Mouse (Mus musculus): Measurements from ENCODE around the gene Slc12a9.

The Slc12a9 gene

DNA sequence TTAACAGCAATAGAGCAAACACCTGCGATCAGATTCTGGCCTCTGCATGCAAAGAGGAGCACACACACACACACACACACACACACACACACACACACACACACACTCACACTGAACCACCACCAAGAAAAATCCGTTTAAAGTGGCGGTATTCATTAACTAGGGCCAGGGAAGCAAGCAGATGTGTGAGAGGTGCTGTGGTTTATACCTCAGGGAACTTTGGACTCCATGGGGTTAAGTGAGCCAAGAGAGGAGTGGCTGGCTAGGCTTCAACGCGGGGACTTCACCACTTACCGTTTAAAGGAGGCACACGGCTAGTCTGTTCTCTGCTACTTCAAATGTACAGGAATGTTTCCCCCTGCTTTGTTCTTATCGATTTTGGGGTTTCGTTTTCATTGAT lies 12.4 kb upstream of the Slc12a9 start:
- DNase-seq, result peak; percentile 93

DNA sequence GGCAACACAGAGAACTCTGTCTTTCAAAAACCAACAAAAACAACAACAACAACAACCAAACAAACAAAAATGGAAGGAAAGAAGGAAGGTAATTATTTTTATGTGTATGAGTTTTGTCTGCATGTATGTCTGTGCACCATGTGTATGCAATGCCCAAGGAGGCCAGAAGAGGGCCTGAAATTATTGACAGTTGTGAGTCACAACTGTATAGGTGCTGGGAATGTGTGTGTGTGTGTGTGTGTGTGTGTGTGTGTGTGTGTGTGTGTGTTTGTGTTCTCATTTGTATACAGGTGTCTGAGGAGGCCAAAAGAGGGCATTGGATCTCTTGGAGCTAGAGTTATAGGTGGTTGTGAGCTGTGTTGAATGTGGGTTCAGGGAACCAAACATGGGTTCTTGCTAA lies 10.5 kb upstream of the Slc12a9 start:
- peak; percentile 73 for DNase-seq

DNA sequence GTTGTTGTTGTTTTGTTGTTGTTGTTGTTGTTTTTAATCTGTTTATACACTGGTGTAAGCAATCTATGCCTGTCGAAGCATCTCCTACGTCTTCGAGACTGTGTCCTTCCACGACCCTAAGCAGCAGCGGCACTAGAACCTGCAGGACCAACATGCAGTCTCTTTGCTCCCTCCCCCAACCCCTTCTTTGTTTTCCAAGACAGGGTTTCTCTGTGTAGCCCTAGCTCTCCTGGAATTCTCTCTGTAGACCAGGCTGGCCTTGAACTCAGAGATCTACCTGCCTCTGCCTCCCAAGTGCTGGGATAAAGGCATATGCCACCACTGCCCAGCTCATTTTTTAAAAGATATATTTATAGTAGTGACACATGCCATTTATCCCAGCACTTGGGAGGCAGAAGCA lies 10.0 kb upstream of the Slc12a9 start:
- peak; percentile 70 for DNase-seq

DNA sequence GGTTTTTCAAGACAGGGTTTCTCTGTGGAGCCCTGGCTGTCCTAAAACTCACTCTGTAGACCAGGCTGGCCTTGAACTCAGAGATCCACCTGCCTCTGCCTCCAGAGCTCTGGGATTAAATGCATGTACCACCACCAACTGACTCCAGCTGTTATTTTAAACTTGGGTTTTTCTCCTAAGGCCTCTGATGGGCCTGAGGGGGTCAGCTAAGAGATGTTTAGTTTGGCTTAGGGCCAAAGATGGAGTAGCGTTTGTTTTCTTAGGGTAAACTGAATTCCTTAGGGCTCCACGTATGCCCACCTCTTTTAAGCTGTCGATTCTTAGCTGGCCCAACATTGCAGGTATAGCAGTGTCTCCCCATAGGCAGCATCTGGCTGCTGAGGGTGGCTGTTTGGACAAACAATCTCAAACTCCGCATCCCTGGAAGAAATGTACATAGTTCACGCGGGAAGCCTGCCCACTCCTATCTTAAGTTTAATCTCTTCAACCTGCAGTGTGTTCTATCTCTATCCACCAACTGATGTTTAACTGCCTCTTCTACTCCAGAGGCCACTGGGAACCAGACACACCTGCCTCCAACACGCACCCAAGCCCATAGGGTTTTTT lies 9.1 kb upstream of the Slc12a9 start:
- DNase-seq, result peak; percentile 57

DNA sequence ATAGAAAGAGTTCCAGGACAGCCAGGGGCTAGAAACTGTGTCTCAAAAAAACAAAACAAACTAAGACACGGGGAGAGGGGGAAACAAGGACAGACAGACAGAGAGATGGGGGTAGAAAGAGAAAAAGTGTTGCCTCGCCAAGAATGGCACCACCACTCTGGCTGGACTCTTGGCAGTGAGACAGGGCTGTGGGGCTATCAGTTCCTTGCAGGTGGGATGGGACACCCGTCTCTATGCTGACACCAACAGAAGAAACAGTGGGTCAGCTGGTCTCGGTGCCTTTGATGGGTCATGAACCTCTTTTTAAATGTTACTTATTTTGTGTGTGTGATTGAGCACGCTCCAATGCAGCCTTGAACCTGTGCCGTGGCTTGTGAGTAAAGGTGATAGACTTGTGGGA lies 6.8 kb upstream of the Slc12a9 start:
- peak; percentile 89 for DNase-seq

DNA sequence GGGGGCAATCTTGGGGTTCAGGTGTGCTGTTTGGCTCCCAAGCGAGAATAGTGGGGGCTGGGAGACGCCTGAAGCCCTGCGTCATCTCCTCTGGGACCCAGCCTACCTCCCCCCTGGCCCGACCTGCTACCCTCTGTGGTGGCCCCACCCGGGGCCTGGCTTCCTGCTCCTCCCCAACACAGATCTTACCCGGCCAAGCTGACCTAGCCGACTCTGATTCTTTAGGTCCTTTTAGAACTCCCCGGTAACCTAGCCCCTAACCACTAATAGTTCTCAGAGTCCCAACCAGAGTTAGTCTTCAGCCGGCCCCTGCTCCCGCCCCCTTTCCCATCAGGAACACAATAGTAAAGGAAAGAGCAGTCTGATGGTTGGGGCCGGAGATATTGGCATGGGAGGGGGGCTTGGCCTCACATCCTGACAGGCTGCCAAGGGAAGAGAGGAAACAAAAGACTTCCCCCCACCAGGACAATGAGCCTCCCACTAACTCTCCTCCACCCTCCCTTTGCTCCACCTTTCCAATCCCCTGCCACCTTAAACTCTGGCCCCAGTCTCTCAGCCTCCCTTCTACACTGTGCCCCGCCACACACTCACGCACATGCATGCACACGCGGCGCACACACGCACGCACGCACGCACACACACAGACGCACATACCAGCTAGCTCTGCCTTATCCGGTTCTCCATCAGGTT lies 6.0 kb upstream of the Slc12a9 start:
- DNase-seq, result peak; percentile 99

DNA sequence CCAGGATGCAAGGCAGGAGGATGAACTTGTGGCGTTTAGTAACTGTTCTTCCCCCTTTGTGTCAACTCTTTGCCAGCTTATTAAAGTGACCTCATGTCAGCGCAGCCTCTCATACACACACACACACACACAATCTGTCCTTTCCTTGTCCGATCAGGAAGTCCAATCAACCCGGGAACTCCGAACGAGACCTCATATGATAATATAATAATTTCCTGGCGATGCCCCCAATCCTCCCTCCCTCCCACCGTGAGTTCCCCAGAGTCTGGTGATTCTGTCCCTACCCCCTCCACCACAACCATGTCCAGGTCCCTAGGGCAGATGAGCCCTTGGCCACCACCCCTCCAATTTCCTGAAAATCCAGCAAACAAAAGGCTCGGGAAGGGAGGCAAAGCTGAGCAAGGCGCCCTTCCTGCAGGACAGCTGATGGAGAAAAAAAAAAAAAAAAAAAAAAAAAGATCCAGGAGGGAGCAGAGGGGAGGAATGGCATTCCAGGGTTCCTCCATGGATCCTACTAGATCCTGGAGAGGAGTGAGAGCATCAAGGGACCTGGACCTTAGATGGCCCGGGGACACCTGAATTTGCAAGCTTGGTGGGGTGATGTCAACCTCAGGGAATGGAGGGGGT lies 5.4 kb upstream of the Slc12a9 start:
- DNase-seq, result peak; percentile 99

DNA sequence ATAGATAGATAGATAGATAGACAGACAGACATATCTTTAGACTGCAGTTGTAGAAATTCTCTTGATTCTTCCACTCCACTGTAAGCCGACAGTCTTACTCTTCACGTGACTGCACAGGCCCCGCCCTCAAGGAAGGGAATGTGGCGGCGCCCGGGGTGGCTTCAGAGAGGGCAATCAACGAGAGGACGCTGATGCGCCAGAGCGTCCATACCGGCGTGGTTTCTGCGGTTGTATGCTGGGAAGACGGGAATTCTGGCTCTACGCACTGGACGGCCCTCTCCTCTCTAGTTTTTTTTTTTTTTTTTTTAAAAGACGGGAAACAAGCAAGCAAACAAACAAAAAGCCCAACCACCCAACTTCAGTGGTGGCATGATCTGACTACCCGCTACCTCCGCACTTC lies 4.9 kb upstream of the Slc12a9 start:
- DNase-seq, result peak; percentile 99

DNA sequence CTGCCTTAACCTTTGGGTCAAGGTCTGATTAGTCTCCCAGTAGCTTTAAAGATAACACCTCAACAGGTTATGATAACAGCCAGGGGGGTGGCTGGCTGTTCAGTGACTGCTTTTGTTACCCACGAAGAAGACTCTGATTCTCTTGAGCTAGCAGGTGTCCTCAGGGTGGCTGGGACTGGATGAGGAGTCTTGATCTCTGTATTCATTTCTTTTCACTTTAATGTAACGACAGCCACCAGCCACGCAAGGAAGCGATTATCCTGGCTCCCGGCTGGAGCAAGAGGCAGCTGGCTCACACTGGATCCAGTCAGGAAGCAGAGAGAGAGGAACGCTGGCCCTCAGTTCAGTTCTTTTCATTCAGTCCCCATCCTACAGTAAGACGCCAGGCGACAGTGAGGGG lies 3.8 kb upstream of the Slc12a9 start:
- DNase-seq, result peak; percentile 87

DNA sequence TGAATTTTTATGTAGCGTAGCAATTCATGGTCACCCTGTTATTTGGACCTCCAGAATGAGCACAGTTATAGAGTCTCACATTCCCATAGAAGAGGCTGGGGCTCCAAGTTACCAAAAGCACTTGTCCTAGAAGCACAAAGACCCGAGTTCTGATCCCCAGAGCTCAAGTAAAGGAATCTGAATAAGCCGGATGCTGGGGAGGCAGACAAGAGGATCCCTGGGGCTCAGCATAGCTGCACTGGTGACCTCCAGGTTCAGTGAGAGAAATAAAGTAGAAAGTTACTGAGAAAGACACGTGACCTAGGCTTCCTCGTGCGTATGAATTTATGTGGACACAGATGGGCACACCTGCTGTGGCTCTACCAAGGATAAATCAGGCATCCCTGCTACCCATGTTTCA lies 1.7 kb upstream of the Slc12a9 start:
- peak; percentile 84 for DNase-seq

DNA sequence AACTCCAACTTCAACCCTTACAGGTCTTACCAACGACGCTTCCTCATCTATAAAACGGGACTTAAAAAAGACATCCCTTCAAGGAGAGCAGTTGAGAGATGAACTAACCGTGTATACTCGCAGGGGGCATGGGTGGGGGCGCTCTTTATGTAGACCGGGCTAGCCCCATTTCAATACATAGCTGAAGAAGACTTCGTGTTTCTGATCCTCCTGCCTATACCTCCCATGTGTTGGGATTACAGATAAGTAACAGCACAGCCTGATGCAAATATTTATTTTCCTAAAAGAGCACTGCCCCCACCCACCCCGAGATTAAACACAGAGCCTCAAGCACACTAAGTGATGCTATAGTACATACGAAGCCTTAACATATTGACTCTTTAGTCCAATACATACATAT lies 920 bp upstream of the Slc12a9 start:
- peak; percentile 83 for DNase-seq

DNA sequence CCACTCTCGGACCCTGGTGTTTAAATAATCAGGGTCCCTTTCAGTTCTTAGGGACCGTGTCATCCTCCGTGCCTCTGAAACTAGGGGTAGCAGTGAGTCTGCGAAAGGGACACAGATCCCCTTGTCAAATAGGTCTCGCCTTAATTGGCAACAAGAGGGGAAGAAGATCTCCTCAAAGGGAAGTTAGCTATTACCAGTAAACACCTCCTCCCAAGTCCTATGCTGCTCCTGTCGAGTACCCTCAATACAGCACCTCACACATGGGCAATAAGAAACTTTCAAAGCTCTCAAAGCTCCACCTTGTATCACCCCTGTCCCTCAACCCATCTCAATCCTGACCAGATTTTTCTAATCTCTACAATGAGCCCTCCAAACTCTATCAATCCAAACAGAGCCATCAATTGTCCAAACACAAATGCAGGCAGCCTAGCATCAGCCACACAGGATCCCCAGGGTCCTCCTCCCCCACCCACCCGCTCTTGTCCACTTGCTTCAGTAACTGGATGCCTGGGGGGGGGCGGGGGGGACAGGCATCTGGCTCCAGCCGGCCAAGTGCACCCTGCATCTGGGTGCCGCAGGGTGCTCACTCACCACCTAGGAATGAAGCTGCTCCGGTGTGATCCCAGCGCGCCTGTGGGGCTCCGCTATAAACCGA lies 413 bp downstream of the Slc12a9 start:
- no peak for DNase-seq

DNA sequence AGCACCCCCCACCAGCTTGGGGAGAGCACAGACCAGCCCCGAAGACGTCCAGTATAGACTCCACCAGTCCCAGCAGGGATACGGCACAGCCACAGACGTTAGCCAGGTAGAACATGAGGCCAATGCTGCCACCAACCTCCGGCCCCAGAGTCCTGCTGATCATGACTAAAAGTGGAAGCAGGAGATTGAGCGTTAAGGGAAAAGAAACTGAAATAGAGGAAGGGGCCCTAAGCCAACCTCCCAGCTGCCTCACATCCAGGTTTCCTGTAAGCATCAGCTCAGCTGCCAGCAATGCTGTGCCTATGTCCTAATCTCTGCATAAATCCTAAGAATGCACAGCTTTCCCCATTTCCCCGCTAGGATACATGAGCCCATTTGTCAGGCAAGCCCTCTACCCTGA lies 2.5 kb downstream of the Slc12a9 start:
- DNase-seq, result peak; percentile 90

DNA sequence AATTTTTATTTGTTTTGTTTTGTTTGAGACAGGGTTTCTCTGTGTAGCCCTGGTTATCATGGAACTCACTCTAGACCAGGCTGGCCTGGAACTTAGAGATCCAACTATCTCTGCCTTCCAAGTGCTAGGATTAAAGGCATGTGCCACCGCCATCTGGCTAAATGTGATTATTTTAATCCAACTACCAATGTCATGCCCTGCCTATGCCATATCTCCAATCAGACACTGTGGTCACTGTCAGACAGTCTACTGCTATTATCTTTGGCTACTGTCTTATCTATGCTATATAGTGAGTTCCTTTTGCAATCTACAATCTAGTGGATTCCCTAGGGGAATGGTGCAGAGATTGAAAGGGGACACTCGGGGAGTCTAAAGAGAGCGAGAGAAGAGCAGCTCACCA lies 12.4 kb downstream of the Slc12a9 start:
- DNase-seq, result no peak

DNA sequence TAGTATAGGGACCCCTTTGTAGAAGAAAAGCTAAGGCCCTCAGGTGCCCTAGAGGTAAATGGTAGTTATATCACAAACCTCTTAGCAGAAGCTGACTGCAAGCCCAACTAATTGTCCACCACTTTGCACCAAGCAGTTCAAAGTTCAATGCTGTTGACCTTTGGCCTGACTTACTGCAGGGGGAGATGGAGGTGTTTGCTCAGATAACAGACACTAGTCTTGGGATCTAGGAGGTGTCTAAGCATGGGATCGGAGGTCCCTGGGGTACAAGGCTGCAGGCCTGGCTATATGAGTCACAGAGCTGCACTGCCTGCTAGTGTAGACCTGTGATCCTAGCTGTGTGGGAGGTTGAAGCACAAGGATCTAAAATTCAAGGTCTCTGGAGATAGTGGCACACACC lies 14.8 kb downstream of the Slc12a9 start:
- no peak for DNase-seq

DNA sequence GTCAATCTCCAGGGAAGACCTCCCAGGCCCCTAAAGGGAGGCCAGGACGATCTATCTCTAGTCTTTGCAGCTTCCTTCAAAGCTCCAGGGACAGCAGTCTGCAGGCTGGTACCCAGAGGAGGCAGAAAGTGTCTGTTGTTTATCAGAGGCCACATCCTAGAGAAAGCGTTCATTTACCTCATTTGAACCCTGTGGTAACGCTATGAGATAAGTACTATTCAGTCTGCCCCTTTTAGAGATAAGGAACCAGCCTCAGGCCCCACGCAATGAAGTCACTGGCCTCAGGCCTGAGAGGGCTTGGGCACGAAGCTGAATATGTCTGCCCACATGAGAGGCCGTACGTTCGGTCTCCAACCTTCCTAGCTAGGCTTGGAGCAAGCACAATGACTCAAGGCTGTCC lies 16.0 kb downstream of the Slc12a9 start:
- no peak for DNase-seq

DNA sequence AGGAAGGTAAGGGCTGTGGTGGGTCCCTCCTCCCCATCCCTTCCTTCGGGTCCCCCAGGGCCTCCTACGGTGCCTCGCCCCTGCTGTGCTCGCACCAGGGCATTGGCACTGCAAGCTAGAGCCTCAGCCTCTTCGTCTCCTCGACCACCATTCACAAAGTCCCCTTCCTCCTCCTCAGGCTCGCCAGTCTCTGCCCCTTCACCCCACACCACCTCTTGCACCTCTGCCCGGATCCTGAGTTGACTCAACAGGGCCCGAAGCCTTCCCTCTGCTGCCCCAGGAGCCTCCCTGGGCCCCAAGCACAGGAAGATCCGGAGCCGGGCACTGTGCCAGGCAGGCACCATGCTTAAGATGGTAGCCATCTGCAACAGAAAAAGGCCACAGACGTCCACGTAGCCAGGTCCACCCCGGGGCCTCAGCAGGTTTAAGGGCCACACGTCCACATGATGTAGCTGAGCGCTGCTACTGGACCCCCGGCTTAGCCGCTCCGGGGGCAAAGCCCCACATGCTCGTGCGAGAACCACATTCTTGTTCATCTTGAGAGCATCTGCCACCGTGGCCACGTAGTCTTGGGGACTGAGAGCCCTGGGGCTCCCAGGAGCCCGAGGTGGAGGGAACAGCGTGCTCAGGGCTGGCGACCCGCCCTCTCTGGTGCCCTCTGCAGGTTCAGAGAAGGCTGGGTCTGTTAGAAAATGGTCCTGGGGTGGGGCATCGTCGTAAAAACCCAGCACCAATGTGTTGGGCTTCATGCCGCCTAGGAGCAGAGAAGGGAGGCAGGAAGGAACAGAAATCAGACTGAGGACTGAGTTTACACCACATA lies 18.1 kb downstream of the Slc12a9 start:
- peak; percentile 94 for DNase-seq

DNA sequence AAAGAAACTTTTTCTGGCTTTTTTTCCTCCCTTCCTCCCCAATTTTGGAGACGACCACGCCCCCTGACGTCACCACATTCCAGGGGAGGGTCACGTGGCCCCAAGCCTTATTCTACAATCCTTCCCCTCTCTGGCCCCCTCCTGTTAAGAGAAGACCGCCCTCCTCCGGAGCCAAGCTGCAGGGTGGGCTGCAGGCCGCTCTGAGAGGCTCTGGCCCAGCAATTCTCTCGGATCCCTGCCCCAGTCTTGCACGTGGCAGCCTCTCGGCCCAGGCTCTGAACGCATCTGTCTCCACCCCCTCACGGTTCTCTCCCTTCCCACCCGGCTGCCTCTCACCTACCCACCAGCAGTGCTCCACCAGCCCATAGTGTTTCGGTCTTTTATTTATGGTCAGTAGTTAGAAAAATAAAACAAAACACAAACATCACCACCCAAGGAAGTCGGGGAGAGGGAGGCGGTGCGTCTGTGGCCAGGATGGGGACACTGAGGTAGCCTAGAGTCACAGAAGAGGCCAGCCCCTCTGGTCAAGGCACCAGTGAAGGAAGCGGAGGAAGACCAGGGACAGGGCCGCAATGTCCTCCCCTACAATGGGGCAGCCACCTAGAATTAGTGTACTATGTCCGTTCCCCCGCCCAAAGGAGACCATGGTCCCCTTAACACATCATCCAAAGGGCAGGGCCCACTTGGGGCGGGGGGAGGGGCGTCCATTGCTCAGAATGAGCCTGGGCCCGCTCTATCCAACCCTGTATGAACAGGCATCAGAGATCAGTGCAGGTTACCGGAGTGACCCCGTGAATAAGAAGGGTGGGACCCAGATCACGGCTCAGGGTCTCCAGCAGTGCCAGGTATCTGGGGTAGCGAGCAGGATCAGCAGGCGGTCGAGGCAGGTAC lies 19.0 kb downstream of the Slc12a9 start, which contains the start of gene Trip6:
Gene Trip6 (minus strand): TSS at position 212 of the 891 bp plus-strand sequence.
- peak; percentile 99 for DNase-seq

DNA sequence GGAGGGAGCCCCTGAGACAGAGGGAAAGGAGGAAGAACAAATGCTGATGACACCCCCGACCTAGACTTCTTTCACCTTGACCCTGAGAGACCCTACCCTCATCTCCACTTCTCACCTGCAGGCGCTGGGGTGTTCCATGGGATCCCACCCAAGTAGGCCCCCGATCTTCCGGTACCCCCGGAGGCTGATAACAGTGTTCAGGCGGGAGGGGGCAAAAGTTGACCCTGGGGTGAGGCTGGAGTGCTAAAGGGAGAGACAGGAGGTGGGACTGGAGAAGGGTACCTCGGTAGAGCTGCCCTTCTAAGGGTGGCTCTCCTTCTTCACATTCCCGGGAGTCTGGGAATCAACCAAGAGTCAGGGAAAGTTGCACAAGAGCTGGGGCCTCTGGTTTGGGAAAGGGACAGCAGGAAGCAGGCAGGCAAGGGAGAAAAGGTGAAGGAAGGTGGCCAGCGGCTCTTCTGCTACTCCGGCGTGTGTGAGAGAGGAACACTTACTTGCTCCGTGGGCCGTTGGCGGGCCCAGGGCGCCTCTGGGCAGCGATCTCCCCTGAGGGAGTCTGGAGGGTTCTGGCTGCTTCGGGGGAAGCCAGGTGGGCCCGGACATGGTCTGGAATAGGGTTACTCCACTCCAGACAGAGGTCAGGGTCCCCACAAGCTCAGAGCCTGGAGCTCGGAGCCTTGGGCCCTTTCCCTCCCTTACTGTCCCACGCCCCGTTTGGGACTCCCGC lies 19.8 kb downstream of the Slc12a9 start:
- peak; percentile 96 for DNase-seq

DNA sequence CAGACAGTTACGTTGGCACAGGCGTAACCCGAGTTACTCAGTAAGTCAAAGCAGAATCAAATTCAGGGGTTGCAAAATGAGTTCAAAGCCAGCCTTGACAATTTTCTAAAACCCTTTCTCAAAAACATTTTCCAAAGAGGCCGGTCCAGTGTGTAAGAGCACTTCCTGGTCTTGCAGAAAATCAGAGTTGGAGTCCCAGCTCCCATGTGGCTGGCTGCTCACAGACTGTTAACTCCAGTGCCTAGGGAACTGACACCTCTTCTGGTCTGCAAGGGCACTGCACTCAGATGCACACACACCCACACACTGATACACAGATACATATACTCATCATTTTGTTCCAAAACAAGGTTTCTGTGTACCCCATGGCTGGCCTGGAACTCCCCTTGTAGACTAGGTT lies 25.0 kb downstream of the Slc12a9 start:
- DNase-seq, result no peak

Data from heart, adult 11 months (tissue).